Mouse (Mus musculus) kidney, postnatal 0 days (tissue): ENCODE data around the gene Apol11b. TPM values are rescaled to one million over a fixed set of nuclear protein-coding genes. Genes with fewer than 3 reads are reported as not detected.
"Not testable (repeated sequence)": the region's sequence is repeated elsewhere in the genome, so short reads cannot be mapped to it uniquely, and the experiment has no call there.

Experiments used
- ATAC-seq: fragments of 200-750 bp; cut with Nextera tagmentation; replicated peaks from 2 replicates; pipeline ENCODE4 v1.8.0; 2017; ENCODE audit warnings: low read depth, moderate number of reproducible peaks, moderate TSS enrichment, moderate library complexity; ENCODE audit not compliant: low FRiP score
- DNase-seq: peaks from one replicate; pipeline ENCODE4 v3.0.0-alpha.2; 2016; ENCODE audit warnings: low spot score
- H3K27ac ChIP-seq: fragments of 300-500 bp; sonication (generic); 2 replicates; pipeline ENCODE4 v1.5.1; 2014; ENCODE audit warnings: mild to moderate bottlenecking
- H3K27me3 ChIP-seq: fragments of 300-500 bp; sonication (generic); 2 replicates; pipeline ENCODE4 v1.6.1; 2014; ENCODE audit warnings: low read length, mixed read lengths; ENCODE audit not compliant: insufficient read depth
- H3K36me3 ChIP-seq: fragments of 300-500 bp; sonication (generic); 2 replicates; pipeline ENCODE4 v1.6.1; 2014; ENCODE audit warnings: low read length, mixed read lengths; ENCODE audit not compliant: insufficient read depth
- H3K4me1 ChIP-seq: fragments of 300-500 bp; sonication (generic); replicated peaks from 2 replicates; pipeline ENCODE4 v1.6.1; 2014; ENCODE audit warnings: antibody characterized with exemption, low read length, mixed read lengths; ENCODE audit not compliant: insufficient read depth
- H3K4me2 ChIP-seq: fragments of 300-500 bp; sonication (generic); 2 replicates; pipeline ENCODE4 v1.6.1; 2014; ENCODE audit warnings: mild to moderate bottlenecking, low read length, moderate library complexity, mixed read lengths
- H3K4me3 ChIP-seq: fragments of 300-500 bp; sonication (generic); replicated peaks from 2 replicates; pipeline ENCODE4 v1.5.1; 2014; ENCODE audit warnings: low read depth, low read length
- H3K9ac ChIP-seq: fragments of 300-500 bp; sonication (generic); 2 replicates; pipeline ENCODE4 v1.6.1; 2014; ENCODE audit warnings: low read depth, low read length
- H3K9me3 ChIP-seq: fragments of 300-500 bp; sonication (generic); replicated peaks from 2 replicates; pipeline ENCODE4 v1.6.1; 2016; ENCODE audit warnings: low read length, inconsistent platforms, mixed read lengths
- CTCF ChIP-seq: IDR thresholded peaks from 2 replicates; pipeline ENCODE4 v1.5.1; 2016; ENCODE audit warnings: antibody characterized with exemption, low read depth, mild to moderate bottlenecking, moderate library complexity
- WGBS: fragments of 180-500 bp; shearing (Covaris S2); extraction: QIAGEN DNeasy Blood & Tissue Kit; methylation state at CpG from one replicate; pipeline ENCODE4 v1.1.7; 2014; 5-methylcytosine and 5-hydroxymethylcytosine counted together
- polyA plus RNA-seq: library from polyadenylated mRNA; unstranded; fragments of >200 nt; fragmentation: Nextera tagmentation; extraction: Ambion mirVana; gene quantifications from 2 replicates; pipeline ENCODE4 v1.2.1, GENCODE M21; 2015

The Apol11b gene
- polyA plus RNA-seq, 1 experiment from 2014 or later = not detected

DNA sequence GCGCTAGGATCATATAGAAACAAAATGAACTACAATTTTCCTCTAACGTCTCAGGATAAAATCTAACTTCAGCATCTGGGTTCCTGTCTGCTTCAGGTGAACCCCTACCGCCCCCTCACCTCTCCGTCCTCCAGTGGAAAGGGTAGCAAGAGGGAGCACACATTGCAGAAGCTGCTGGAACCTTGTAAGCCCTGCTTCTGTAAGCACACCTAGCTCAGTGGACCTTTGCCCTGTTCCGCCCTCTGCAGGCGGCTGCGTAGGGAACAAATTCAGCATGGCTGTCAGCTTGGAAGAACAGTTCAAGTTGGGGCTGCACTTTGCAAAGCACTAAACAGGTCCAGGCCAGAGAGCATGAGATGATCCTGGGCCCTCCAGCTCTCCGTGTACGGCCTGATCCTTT, 14.4 kb downstream of the Apol11b start:
- not testable (repeated sequence) for H3K9me3 ChIP-seq, H3K4me1 ChIP-seq, H3K27me3 ChIP-seq, H3K4me2 ChIP-seq, DNase-seq, H3K27ac ChIP-seq, H3K36me3 ChIP-seq, H3K9ac ChIP-seq, H3K4me3 ChIP-seq, ATAC-seq
- TF ChIP-seq CTCF = peak; percentile 44; the same call in 1 of the 2 replicates
- WGBS = 58% methylated on average over 9 of the region's 9 CpGs

DNA sequence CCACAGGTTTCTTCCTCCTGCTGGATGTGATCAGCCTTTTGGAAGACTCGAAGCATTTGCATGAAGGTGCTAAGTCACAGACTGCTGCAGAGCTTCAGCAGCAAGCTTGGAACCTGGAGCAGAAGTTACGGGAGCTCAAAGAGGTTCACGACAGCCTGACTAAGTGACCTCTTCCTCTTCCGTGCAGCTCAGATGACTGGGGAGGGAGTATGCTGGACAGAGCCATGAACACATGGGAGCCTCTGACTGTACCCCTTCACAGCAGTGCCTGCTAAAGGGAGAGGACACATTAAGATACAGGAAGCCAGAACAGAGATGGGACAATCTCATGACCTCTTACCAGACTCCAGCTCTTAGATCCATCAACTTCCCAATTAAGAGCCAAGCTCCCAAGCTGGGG, 16.6 kb downstream of the Apol11b start:
- WGBS = 58% methylated on average over 4 of the region's 4 CpGs
- H3K36me3 ChIP-seq, H3K4me3 ChIP-seq, H3K4me2 ChIP-seq, ATAC-seq, H3K27me3 ChIP-seq, H3K9ac ChIP-seq, H3K4me1 ChIP-seq, H3K9me3 ChIP-seq, DNase-seq, H3K27ac ChIP-seq: not testable (repeated sequence)

DNA sequence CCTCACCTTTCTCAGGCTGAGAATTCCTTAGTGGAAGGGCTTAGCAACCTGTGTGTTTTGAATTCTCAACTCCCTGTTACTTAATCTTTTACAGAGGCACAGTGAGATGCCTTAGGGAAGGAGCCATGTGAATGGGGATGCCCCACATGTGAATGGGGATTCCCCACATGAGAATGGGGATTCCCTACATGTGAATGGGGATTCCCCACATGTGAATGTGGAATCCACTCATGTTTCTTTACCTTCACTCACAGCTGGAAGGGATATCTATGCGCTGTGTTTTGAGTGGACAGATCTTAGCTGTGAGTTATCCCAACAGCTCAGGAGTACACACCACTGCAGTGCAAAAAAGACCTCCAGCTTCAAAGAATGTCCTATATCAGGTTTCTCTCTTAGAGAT, 18.4 kb downstream of the Apol11b start:
- no peak overlapping the region for H3K4me2 ChIP-seq
- no peak for TF ChIP-seq CTCF
- WGBS = 74% methylated on average over 1 of the region's 1 CpGs
- H3K4me1 ChIP-seq = no peaks in the 10 kb centered on the region
- H3K4me3 ChIP-seq = no peak overlapping the region
- ATAC-seq = no peak
- no peak overlapping the region for H3K9ac ChIP-seq
- no peaks in the 10 kb centered on the region for H3K36me3 ChIP-seq
- no peak for DNase-seq
- H3K27me3 ChIP-seq = no peaks in the 10 kb centered on the region
- no peak overlapping the region for H3K27ac ChIP-seq
- no peaks in the 10 kb centered on the region for H3K9me3 ChIP-seq

DNA sequence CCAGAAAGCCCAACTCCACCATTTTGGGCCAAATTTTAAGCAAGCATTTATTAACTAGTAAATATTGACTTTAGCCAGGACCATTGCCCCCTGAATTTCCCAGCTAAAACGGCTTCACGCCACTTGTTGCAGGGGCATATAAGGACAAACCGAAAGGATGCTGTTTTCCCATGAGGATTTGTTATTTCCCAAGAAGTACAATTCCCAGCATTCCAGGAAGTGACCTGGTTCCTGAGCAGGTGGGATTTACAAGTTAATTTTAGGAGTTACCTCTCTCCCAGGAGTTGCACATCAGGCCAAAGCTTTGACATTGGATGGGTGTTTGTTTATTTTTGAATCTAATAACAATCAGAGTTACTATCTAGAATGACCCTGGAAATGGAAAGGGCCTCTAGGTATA, 37.0 kb downstream of the Apol11b start:
- Histone ChIP-seq H3K4me3 (no peak overlapping the region), H3K36me3 (no peaks in the 10 kb centered on the region), H3K9ac (no peak overlapping the region), H3K27ac (no peak overlapping the region), H3K4me1 (no peaks in the 10 kb centered on the region), H3K4me2 (no peak overlapping the region), H3K27me3 (no peaks in the 10 kb centered on the region), H3K9me3 (no peaks in the 10 kb centered on the region)
- TF ChIP-seq CTCF = no peak
- ATAC-seq (no peak), DNase-seq (no peak)
- 90% methylated on average over 3 of the region's 3 CpGs for WGBS

GRCm38 (mm10) chr15:77598958-77599357, 44.1 kb downstream of the Apol11b start, which contains the start of gene Gm36245:
Gene Gm36245 (plus strand): TSS chr15:77599258.
- Histone ChIP-seq H3K4me3 (no peak within 1 kb of the TSS), H3K27me3 (no peaks in the 10 kb centered on the region), H3K4me2 (no peak within 1 kb of the TSS), H3K4me1 (no peaks in the 10 kb centered on the region), H3K36me3 (no peaks in the 10 kb centered on the region), H3K9me3 (no peaks in the 10 kb centered on the region), H3K9ac (no peak within 1 kb of the TSS), H3K27ac (no peak within 1 kb of the TSS)
- 86% methylated on average over 1 of the region's 1 CpGs for WGBS
- DNase-seq (no peak), ATAC-seq (no peak)
- no peak for TF ChIP-seq CTCF

GRCm38 (mm10) chr15:77598429-77598828, 44.7 kb downstream of the Apol11b start:
- no peaks in the 10 kb centered on the region for H3K27me3 ChIP-seq
- no peak overlapping the region for H3K9ac ChIP-seq
- H3K4me2 ChIP-seq = no peak overlapping the region
- H3K27ac ChIP-seq = no peak overlapping the region
- WGBS = 54% methylated on average over 3 of the region's 3 CpGs
- ATAC-seq (no peak), DNase-seq (peak; percentile 13)
- H3K4me1 ChIP-seq = no peaks in the 10 kb centered on the region
- no peaks in the 10 kb centered on the region for H3K9me3 ChIP-seq
- H3K36me3 ChIP-seq = no peaks in the 10 kb centered on the region
- TF ChIP-seq CTCF = no peak
- H3K4me3 ChIP-seq = no peak overlapping the region

DNA sequence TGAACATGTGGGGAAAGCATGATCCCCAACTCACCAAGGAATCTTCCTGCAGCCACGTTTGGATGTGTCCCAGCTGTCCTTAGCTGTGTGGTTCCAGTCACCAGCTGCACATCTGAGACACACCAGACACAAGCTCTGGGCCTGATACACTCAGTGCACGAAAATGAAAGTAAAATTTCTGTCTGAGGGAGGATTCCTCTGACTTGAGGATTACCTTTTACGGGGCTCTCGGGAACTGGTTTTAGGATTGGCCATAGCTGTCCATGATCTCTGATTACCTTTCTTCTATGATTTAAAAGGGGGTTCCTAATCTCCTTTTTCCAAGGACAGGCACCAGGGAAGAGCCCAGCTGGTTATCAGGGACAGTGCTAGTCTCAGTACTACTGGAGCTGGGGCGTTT, 47.1 kb downstream of the Apol11b start, which contains the start of gene Apol10b:
Gene Apol10b (minus strand): TSS at position 165 of the 400 bp plus-strand sequence.
- DNase-seq (no peak), ATAC-seq (no peak)
- Histone ChIP-seq H3K4me1 (no peaks in the 10 kb centered on the region), H3K27me3 (no peaks in the 10 kb centered on the region), H3K27ac (no peak within 1 kb of the TSS), H3K9me3 (no peaks in the 10 kb centered on the region), H3K4me2 (no peak within 1 kb of the TSS), H3K36me3 (no peaks in the 10 kb centered on the region), H3K4me3 (no peak within 1 kb of the TSS), H3K9ac (no peak within 1 kb of the TSS)
- no peak for TF ChIP-seq CTCF
- WGBS = 58% methylated on average over 5 of the region's 5 CpGs
